Mouse (Mus musculus) intestine, postnatal 0 days (tissue): ENCODE results near the gene Cdk5. TPM values are rescaled to one million over a fixed set of nuclear protein-coding genes. Genes with fewer than 3 reads are reported as not detected.

ENCODE experiments used
- ATAC-seq: fragments of 200-750 bp; cut with Nextera tagmentation; 2 replicates; pipeline ENCODE4 v1.8.0; 2017; ENCODE audit warnings: mild to moderate bottlenecking, moderate TSS enrichment, moderate library complexity
- H3K27ac ChIP-seq: fragments of 300-500 bp; sonication (generic); 2 replicates; pipeline ENCODE4 v1.5.1; 2014; ENCODE audit warnings: mild to moderate bottlenecking, low read depth, low read length, moderate library complexity
- H3K27me3 ChIP-seq: fragments of 300-500 bp; sonication (generic); replicated peaks from 2 replicates; pipeline ENCODE4 v1.6.1; 2014; ENCODE audit warnings: low read length, mixed read lengths; ENCODE audit not compliant: control insufficient read depth, insufficient read depth
- H3K36me3 ChIP-seq: fragments of 300-500 bp; sonication (generic); 2 replicates; pipeline ENCODE4 v1.6.1; 2014; ENCODE audit warnings: mild to moderate bottlenecking, moderate library complexity; ENCODE audit not compliant: control insufficient read depth, insufficient read depth
- H3K4me1 ChIP-seq: fragments of 300-500 bp; sonication (generic); replicated peaks from 2 replicates; pipeline ENCODE4 v1.6.1; 2014; ENCODE audit warnings: antibody characterized with exemption, low read length, mixed read lengths; ENCODE audit not compliant: control insufficient read depth, insufficient read depth
- H3K4me2 ChIP-seq: fragments of 300-500 bp; sonication (generic); replicated peaks from 2 replicates; pipeline ENCODE4 v1.6.1; 2014; ENCODE audit warnings: low read depth, mild to moderate bottlenecking, moderate library complexity
- H3K4me3 ChIP-seq: fragments of 300-500 bp; sonication (generic); 2 replicates; pipeline ENCODE4 v1.5.1; 2014; ENCODE audit warnings: low read depth, low read length
- H3K9ac ChIP-seq: fragments of 300-500 bp; sonication (generic); 2 replicates; pipeline ENCODE4 v1.6.1; 2014; ENCODE audit warnings: mild to moderate bottlenecking, low read depth, low read length
- H3K9me3 ChIP-seq: fragments of 300-500 bp; sonication (generic); 2 replicates; pipeline ENCODE4 v1.6.1; 2016; ENCODE audit warnings: mixed run types; ENCODE audit not compliant: control insufficient read depth
- CTCF ChIP-seq: sonication (generic); IDR thresholded peaks from 2 replicates; pipeline ENCODE4 v1.5.1; 2016; ENCODE audit warnings: low read depth, mild to moderate bottlenecking, control low read depth, antibody characterized with exemption, moderate library complexity
- WGBS: fragments of 180-500 bp; shearing (Covaris S2); extraction: QIAGEN DNeasy Blood & Tissue Kit; methylation state at CpG from one replicate; pipeline ENCODE4 v1.1.7; 2014; 5-methylcytosine and 5-hydroxymethylcytosine counted together
- polyA plus RNA-seq: library from polyadenylated mRNA; unstranded; fragments of >200 nt; fragmentation: Nextera tagmentation; extraction: Ambion mirVana; gene quantifications from 2 replicates; pipeline ENCODE4 v1.2.1, GENCODE M21; 2015

Gene Cdk5
- polyA plus RNA-seq, 1 experiment from 2014 or later = 28.4 TPM

DNA sequence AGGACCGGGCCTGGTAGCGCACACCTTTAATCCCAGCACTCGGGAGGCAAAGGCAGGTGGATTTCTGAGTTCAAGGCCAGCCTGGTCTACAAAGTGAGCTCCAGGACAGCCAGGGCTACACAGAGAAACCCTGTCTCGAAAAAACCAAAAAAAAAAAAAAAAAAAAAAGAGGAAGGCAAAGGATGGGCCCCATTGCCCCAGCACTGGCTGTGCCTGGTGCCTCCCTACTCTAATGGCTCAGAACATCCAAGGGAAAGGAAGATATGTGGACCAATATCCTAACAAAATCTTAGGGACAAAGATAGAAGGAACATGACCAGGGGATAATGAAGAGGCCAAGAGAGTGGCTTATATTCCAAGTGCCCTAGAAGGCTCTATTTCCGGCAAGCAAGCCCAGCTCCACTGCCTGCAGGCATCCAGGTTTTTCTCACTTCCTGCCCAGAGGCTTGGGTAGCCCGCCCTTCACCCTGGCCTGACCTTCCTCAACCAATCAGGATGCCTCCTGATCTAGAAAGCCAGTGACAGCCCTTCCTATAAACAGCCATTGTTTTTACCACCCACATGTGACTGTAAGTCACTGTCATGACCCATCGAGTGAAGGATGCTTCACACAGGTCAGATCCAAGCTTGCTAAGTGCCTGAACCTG, 34.2 kb downstream of the Cdk5 start:
- Histone ChIP-seq H3K27ac (no peak overlapping the region), H3K4me3 (no peak overlapping the region), H3K36me3 (no peaks in the 10 kb centered on the region), H3K4me2 (no peak overlapping the region), H3K9me3 (no peaks in the 10 kb centered on the region), H3K9ac (no peak overlapping the region), H3K4me1 (peaks cover 14% of the 10 kb centered on the region), H3K27me3 (0 out of 2 replicates have a peak, but pooled peaks cover 5% of the 10 kb centered on the region)
- 68% methylated on average over 6 of the region's 7 CpGs for WGBS
- 0 out of 2 replicates have a peak, but pooled peaks have one; percentile 13 for ATAC-seq
- no peak for TF ChIP-seq CTCF

DNA sequence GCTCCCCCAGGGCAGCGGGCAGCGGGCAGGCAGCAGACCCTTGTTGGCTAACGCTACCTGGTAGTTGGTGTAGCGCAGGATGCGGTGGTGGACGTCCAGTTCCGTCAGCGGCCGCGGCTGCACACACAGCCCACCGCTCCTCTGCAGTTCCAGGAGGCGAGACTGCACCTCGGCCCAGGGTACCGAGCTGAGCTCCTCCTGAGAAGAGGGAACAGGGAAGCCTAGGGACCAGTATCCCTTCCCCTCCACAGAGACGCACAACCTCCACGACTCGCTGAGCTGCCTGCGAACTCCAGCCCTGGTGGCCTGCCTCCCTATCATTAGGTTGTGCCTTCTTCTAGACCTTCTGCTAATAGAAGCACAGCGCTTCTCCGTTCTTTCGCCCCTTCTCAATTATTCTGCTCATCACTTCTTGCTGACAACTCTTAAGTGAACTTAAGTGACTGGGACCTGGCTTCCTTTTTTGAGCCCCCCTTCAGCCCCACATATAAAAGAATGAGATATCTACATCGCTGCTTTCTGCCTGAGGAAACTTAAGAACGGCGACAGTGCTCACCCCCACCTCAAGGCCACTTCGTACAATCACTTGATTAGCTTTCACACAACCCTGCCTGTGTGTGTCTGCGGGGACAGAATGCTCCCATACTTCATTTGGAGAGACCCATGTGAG, 34.9 kb downstream of the Cdk5 start:
- Histone ChIP-seq H3K27ac (no peak overlapping the region), H3K4me3 (peak overlapping the region; percentile 32), H3K9me3 (no peaks in the 10 kb centered on the region), H3K27me3 (0 out of 2 replicates have a peak, but pooled peaks cover 5% of the 10 kb centered on the region), H3K4me1 (peaks cover 14% of the 10 kb centered on the region), H3K4me2 (peak overlapping the region; percentile 78), H3K9ac (0 out of 2 replicates have a peak overlapping the region, but pooled peaks have one; percentile 31), H3K36me3 (no peaks in the 10 kb centered on the region)
- ATAC-seq = no peak
- no peak; the same call in 1 of the 2 replicates for TF ChIP-seq CTCF
- WGBS = 33% methylated on average over 26 of the region's 26 CpGs

- Histone ChIP-seq H3K36me3 (no peaks in the 10 kb centered on the region), H3K4me3 (peak overlapping the region; percentile 32), H3K9ac (0 out of 2 replicates have a peak overlapping the region, but pooled peaks have one; percentile 31), H3K27ac (no peak overlapping the region), H3K9me3 (no peaks in the 10 kb centered on the region), H3K27me3 (0 out of 2 replicates have a peak, but pooled peaks cover 5% of the 10 kb centered on the region), H3K4me2 (peak overlapping the region; percentile 78), H3K4me1 (peaks cover 18% of the 10 kb centered on the region)
- WGBS = 2% methylated on average over 73 of the region's 73 CpGs
- TF ChIP-seq CTCF = peak; percentile 56
- ATAC-seq = peak; percentile 14
Observed at GRCm38 (mm10) chr5:24387264-24388241, 35.8 kb downstream of the Cdk5 start.

- Histone ChIP-seq H3K4me2 (no peak overlapping the region), H3K27me3 (0 out of 2 replicates have a peak, but pooled peaks cover 5% of the 10 kb centered on the region), H3K27ac (no peak overlapping the region), H3K4me1 (peaks cover 16% of the 10 kb centered on the region), H3K9ac (no peak overlapping the region), H3K9me3 (no peaks in the 10 kb centered on the region), H3K4me3 (no peak overlapping the region), H3K36me3 (no peaks in the 10 kb centered on the region)
- TF ChIP-seq CTCF = no peak
- no peak for ATAC-seq
- WGBS = 84% methylated on average over 10 of the region's 10 CpGs
Observed at GRCm38 (mm10) chr5:24385887-24386550, 37.3 kb downstream of the Cdk5 start.

DNA sequence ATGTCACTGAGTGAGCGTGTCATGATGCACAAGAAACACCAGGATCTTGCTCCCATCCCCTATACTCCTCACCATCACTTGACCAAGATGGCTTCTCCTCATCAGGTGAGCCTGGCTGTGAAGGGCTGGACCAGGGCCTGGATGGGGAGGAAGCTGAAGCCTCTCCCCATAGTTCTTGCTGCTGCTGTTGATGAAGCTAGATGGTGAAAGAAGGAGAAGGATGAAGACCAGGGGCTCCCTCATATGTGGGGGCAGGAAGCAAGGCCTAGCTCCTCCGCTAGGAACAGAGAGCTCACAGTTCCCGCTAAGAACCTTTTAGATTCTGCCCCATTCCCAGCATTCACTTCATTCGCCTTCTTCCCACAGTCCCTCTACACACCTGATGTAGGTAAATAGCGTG, 38.0 kb downstream of the Cdk5 start:
- no peak overlapping the region for H3K9ac ChIP-seq
- no peak for ATAC-seq
- no peaks in the 10 kb centered on the region for H3K9me3 ChIP-seq
- WGBS = 96% methylated on average over 5 of the region's 5 CpGs
- no peak for TF ChIP-seq CTCF
- H3K4me1 ChIP-seq = peaks cover 16% of the 10 kb centered on the region
- 0 out of 2 replicates have a peak, but pooled peaks cover 5% of the 10 kb centered on the region for H3K27me3 ChIP-seq
- H3K4me3 ChIP-seq = no peak overlapping the region
- no peaks in the 10 kb centered on the region for H3K36me3 ChIP-seq
- H3K4me2 ChIP-seq = no peak overlapping the region
- no peak overlapping the region for H3K27ac ChIP-seq
